Mouse (Mus musculus): Measurements from ENCODE around the gene Fam98b.

GRCm38 (mm10) chr2:117312441-117312895, 62.9 kb downstream of the Fam98b start:
- TF ChIP-seq CTCF (IDR thresholded peaks at IDR 0.05; ENCODE audit: low read depth) (no peak), EP300 (optimal IDR thresholded peaks at IDR 0.05) (no peak)
